Mouse (Mus musculus): ENCODE results near the gene Zfp738. TPM values are rescaled to one million over a fixed set of nuclear protein-coding genes. Genes with fewer than 3 reads are reported as not detected.
"Not testable (repeated sequence)": the region's sequence is repeated elsewhere in the genome, so short reads cannot be mapped to it uniquely, and the experiment has no call there.

Gene Zfp738
- 14.1 and 16.8 TPM in 2 replicates for polyA plus RNA-seq (2015; fragmentation: Nextera tagmentation; extraction: Ambion mirVana)

DNA sequence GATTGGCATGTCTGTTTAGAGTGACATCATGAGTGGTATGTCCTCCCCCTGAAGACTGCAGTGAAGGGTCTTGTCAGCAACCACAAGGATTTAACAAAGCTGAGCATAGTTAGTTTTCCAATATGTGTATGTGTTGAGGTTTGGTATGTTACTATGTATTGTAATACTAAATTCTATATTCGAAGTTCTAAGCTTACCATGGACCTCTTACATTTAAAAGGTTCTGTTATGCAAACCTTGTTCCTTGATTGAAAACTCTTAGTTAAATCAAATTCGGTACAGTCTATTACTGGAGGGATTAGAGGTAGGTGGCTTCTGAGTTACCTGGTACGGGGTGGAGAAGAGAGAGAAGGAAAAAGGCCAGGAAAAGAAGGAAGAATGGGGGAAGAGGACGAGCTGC lies at the start of gene Zfp738:
Gene Zfp738 (minus strand): TSS at position 101 of the 400 bp plus-strand sequence.
- no peak within 1 kb of the TSS for H3K4me2 ChIP-seq (ENCODE audit: low read length)
- no peak within 1 kb of the TSS for H3K27ac ChIP-seq (ENCODE audit: low read length)
- H3K36me3 ChIP-seq (ENCODE audit: control insufficient read depth, insufficient read depth, low read length): no peaks in the 10 kb centered on the region
- 83% methylated on average over 4 of the region's 4 CpGs for WGBS
- ATAC-seq: no peak
- peaks cover 6% of the 10 kb centered on the region for H3K4me1 ChIP-seq (ENCODE audit: control insufficient read depth, insufficient read depth, low read length)
- H3K9ac ChIP-seq (ENCODE audit: low read depth, low read length): no peak within 1 kb of the TSS
- H3K4me3 ChIP-seq (ENCODE audit: low read depth, low read length): no peak within 1 kb of the TSS
- no peaks in the 10 kb centered on the region for H3K9me3 ChIP-seq (replicated peaks; ENCODE audit: control insufficient read depth, low read length, poor library complexity, severe bottlenecking)
- H3K27me3 ChIP-seq (ENCODE audit: control insufficient read depth, insufficient read depth, low read depth, low read length): no peaks in the 10 kb centered on the region

DNA sequence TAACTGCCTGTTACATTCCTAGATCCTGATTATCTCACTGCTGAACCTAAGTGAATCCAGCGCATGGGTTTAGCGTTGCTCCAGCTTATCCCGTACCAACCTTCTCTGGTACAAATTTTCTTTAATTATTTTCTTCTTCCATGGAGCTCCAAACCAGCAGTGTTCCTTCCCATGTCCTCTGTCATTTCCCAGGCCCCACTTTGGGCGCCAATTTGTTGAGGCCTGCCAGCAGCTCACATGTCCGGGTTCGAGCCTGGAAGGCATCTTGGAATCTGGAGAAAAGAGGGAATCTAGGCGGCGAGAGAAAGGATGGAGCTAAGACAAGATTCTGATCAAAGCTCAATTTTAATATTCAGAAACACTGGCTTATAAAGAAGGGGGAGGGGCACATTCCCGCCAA lies 47.5 kb upstream of the Zfp738 start:
- H3K4me1 ChIP-seq (ENCODE audit: control insufficient read depth, insufficient read depth, low read length); H3K36me3 ChIP-seq (ENCODE audit: control insufficient read depth, insufficient read depth, low read length); H3K4me2 ChIP-seq (ENCODE audit: low read length); H3K4me3 ChIP-seq (ENCODE audit: low read depth, low read length); ATAC-seq; H3K9ac ChIP-seq (ENCODE audit: low read depth, low read length); H3K27me3 ChIP-seq (ENCODE audit: control insufficient read depth, insufficient read depth, low read depth, low read length); H3K9me3 ChIP-seq (replicated peaks; ENCODE audit: control insufficient read depth, low read length, poor library complexity, severe bottlenecking); H3K27ac ChIP-seq (ENCODE audit: low read length): not testable (repeated sequence)
- WGBS: 92% methylated on average over 9 of the region's 9 CpGs

DNA sequence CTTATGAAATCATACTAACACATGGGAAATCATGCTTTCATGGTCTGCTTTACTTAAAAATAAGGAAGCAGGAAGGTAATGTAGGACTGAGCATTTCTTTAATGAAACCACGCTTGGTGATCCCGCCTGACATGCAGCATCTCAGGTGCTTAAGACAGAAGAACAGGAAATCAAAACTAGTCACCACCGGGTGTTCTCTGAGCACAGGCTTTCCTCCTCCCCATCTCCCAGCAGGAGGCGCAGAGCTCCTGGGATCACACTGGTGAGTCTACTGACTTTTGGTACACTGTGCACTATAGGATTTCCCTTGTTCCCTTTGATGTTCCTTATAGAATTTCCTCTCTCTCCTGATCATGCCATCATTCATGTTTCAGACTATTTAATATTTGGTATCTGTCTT lies 42.6 kb upstream of the Zfp738 start:
- H3K27ac ChIP-seq (ENCODE audit: low read length): peak overlapping the region; percentile 26; the same call in 1 of the 2 replicates
- not testable (repeated sequence) for H3K9me3 ChIP-seq (replicated peaks; ENCODE audit: control insufficient read depth, low read length, poor library complexity, severe bottlenecking); H3K27me3 ChIP-seq (ENCODE audit: control insufficient read depth, insufficient read depth, low read depth, low read length); H3K36me3 ChIP-seq (ENCODE audit: control insufficient read depth, insufficient read depth, low read length)
- H3K9ac ChIP-seq (ENCODE audit: low read depth, low read length): peak overlapping the region; percentile 75
- peak; percentile 78 for ATAC-seq
- WGBS: 50% methylated on average over 4 of the region's 4 CpGs
- H3K4me1 ChIP-seq (ENCODE audit: control insufficient read depth, insufficient read depth, low read length): peaks cover 18% of the 10 kb centered on the region
- H3K4me2 ChIP-seq (ENCODE audit: low read length): peak overlapping the region; percentile 78
- peak overlapping the region; percentile 61 for H3K4me3 ChIP-seq (ENCODE audit: low read depth, low read length)

DNA sequence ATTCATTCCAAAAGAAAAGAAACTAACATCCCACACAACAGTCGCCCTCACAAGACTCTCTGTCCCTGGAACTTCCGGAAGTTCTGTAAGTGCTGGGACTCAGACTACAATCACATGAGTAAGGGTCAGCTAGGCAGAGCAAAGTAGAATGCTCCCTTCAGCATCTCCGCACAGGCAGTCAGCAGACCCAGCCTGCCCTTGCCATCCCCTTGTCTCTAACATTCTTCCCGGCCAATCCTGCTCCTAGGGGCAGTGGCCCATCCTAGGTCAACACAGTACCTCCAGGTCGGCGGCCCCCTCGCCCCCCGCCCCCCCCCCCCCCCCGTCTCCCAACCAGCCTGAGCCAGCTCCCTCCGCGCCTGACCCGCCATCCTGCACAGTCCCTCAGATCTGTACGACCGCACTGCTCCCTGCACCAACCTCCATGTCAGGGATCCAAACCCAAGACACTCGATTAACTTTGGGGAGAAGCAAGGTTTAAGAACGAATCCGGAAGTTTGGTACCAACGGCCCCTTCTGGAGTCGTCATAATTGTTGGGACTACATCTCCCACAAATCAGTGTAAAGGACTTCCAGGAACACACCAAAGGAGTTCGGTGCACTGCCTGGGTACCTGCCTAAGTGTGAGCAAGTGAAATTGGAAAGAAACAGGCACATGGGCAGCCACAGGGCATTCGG lies 41.9 kb upstream of the Zfp738 start, which contains the start of gene Zfp65:
Gene Zfp65 (minus strand): TSS at position 533 of the 678 bp plus-strand sequence.
- peak; percentile 93 for ATAC-seq
- peak within 1 kb of the TSS; percentile 61 for H3K4me3 ChIP-seq (ENCODE audit: low read depth, low read length)
- WGBS: 1% methylated on average over 13 of the region's 21 CpGs
- H3K9ac ChIP-seq (ENCODE audit: low read depth, low read length): peak within 1 kb of the TSS; percentile 75
- H3K4me2 ChIP-seq (ENCODE audit: low read length): peak within 1 kb of the TSS; percentile 78
- no peaks in the 10 kb centered on the region for H3K9me3 ChIP-seq (replicated peaks; ENCODE audit: control insufficient read depth, low read length, poor library complexity, severe bottlenecking)
- H3K36me3 ChIP-seq (ENCODE audit: control insufficient read depth, insufficient read depth, low read length): no peaks in the 10 kb centered on the region
- no peaks in the 10 kb centered on the region for H3K27me3 ChIP-seq (ENCODE audit: control insufficient read depth, insufficient read depth, low read depth, low read length)
- peaks cover 18% of the 10 kb centered on the region for H3K4me1 ChIP-seq (ENCODE audit: control insufficient read depth, insufficient read depth, low read length)
- peak within 1 kb of the TSS; percentile 26; the same call in 1 of the 2 replicates for H3K27ac ChIP-seq (ENCODE audit: low read length)

DNA sequence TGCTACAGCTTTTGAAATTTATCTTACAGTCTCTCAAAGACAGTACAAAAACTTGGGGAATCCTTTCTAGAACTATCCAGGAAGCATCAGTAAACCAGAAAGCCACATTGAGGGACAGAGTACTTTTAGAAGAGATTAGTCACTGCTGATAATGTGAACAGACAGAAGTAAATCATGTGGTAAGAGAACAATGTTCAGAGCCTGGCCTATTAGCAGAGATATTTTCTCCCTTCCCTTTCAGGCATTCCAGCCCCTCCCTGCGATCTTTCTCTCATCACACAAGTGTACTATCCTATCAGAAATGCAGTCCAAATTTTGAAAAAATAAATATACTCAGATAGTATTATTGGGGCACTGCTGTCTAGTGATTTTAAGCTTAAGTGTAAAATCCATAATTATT lies 41.2 kb upstream of the Zfp738 start:
- Histone ChIP-seq H3K27me3 (ENCODE audit: control insufficient read depth, insufficient read depth, low read depth, low read length) (no peaks in the 10 kb centered on the region), H3K4me2 (ENCODE audit: low read length) (peak overlapping the region; percentile 78), H3K4me3 (ENCODE audit: low read depth, low read length) (peak overlapping the region; percentile 61), H3K36me3 (ENCODE audit: control insufficient read depth, insufficient read depth, low read length) (no peaks in the 10 kb centered on the region), H3K9ac (ENCODE audit: low read depth, low read length) (peak overlapping the region; percentile 25; the same call in 1 of the 2 replicates), H3K27ac (ENCODE audit: low read length) (no peak overlapping the region), H3K9me3 (replicated peaks; ENCODE audit: control insufficient read depth, low read length, poor library complexity, severe bottlenecking) (no peaks in the 10 kb centered on the region), H3K4me1 (ENCODE audit: control insufficient read depth, insufficient read depth, low read length) (peaks cover 21% of the 10 kb centered on the region)
- WGBS: 90% methylated on average over 1 of the region's 1 CpGs
- ATAC-seq: no peak

DNA sequence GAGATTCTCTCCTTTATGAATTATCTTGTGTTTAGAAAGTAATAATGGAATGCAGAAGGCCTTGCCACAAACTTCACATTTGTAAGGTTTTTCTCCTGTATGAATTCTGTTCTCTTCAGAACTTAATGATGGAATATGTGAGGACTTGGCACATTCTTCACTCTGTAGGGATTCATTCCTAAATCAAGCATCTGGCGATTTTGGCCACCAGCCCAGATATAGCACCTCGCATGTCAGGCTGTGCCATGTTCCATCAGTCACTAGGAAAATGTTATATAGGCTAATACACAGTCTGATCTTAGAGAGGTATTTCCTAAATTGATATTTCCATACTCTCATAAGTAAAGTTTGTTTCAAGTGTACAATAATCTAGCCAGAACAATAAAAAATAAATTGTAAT lies 38.5 kb upstream of the Zfp738 start:
- WGBS: 83% methylated on average over 2 of the region's 2 CpGs
- not testable (repeated sequence) for H3K27ac ChIP-seq (ENCODE audit: low read length); ATAC-seq; H3K4me3 ChIP-seq (ENCODE audit: low read depth, low read length); H3K27me3 ChIP-seq (ENCODE audit: control insufficient read depth, insufficient read depth, low read depth, low read length); H3K9ac ChIP-seq (ENCODE audit: low read depth, low read length); H3K36me3 ChIP-seq (ENCODE audit: control insufficient read depth, insufficient read depth, low read length); H3K9me3 ChIP-seq (replicated peaks; ENCODE audit: control insufficient read depth, low read length, poor library complexity, severe bottlenecking); H3K4me2 ChIP-seq (ENCODE audit: low read length)
- H3K4me1 ChIP-seq (ENCODE audit: control insufficient read depth, insufficient read depth, low read length): peaks cover 22% of the 10 kb centered on the region

DNA sequence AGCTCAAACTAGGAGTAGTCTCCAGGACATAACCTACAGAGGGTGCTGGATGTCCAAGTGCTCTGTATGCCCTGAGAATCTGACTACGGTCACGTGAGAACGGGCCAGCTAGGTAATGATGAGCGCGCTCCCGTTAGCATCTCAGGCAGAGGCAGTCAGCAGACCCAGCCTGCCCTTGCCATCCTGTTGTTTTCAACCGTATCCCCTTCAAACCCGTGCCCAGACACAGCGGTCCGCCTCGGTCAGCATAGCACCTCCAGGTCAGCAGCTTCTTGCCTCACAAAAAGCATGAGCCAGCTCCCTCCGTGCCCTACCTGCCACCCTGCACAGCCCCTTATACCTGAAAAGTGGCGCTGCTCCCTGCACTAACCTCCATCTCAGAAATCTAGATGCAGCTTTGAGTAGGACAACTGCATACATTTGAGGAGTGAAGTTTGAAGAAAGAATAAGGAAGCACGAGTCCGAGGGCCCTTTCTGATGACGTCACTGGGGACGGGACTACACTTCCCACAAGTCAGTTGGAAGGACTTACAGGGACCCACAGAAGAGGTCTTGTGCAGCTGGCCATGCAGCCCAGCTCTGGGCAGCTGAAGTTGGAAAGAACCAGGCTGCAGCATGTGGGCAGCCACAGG lies 37.1 kb upstream of the Zfp738 start:
- no peaks in the 10 kb centered on the region for H3K9me3 ChIP-seq (replicated peaks; ENCODE audit: control insufficient read depth, low read length, poor library complexity, severe bottlenecking)
- WGBS: 0% methylated on average over 17 of the region's 17 CpGs

DNA sequence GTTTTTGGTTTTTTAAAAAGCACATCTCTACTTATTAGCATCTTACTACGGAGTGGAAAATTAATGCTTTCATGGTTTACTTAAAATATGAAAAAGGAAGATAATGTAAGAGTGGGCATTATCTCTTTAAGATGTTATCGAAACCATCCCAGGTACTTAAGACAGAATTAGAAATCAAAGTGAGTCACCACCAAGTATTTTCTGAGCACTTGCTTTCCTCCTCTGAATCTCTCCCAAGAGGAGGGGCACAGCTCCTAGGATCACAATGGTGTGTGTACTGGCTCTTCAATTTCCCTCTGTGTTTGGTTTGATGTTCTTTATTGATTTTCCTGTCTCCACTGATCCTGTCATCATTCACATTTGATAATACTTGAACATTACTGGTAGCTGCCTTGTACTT lies 3.0 kb downstream of the Zfp738 start:
- Histone ChIP-seq H3K9ac (ENCODE audit: low read depth, low read length) (peak overlapping the region; percentile 75), H3K4me2 (ENCODE audit: low read length) (peak overlapping the region; percentile 75), H3K4me3 (ENCODE audit: low read depth, low read length) (peak overlapping the region; percentile 73)
- not testable (repeated sequence) for H3K9me3 ChIP-seq (replicated peaks; ENCODE audit: control insufficient read depth, low read length, poor library complexity, severe bottlenecking); H3K36me3 ChIP-seq (ENCODE audit: control insufficient read depth, insufficient read depth, low read length); H3K4me1 ChIP-seq (ENCODE audit: control insufficient read depth, insufficient read depth, low read length); H3K27me3 ChIP-seq (ENCODE audit: control insufficient read depth, insufficient read depth, low read depth, low read length); H3K27ac ChIP-seq (ENCODE audit: low read length)
- WGBS: 56% methylated on average over 2 of the region's 2 CpGs
- ATAC-seq: peak; percentile 38

More for the DNA sequence above, 37.1 kb upstream of the Zfp738 start:
- Histone ChIP-seq H3K4me2 (ENCODE audit: low read length) (peak overlapping the region; percentile 52), H3K4me1 (ENCODE audit: control insufficient read depth, insufficient read depth, low read length) (peaks cover 14% of the 10 kb centered on the region), H3K9ac (ENCODE audit: low read depth, low read length) (peak overlapping the region; percentile 84), H3K27me3 (ENCODE audit: control insufficient read depth, insufficient read depth, low read depth, low read length) (no peaks in the 10 kb centered on the region), H3K36me3 (ENCODE audit: control insufficient read depth, insufficient read depth, low read length) (no peaks in the 10 kb centered on the region), H3K27ac (ENCODE audit: low read length) (peak overlapping the region; percentile 72), H3K4me3 (ENCODE audit: low read depth, low read length) (peak overlapping the region; percentile 87)
- ATAC-seq: peak; percentile 94

All from midbrain, embryonic 16.5 days (tissue).